Mouse (Mus musculus) frontal cortex, adult 2 months (tissue): ENCODE results near the gene Cacna1a. TPM values are rescaled to one million over a fixed set of nuclear protein-coding genes. Genes with fewer than 3 reads are reported as not detected.

Experiments used
- DNase-seq, 2 experiments: peaks; one replicate each; pipeline ENCODE4 v3.0.0; 2022; ENCODE audit warnings: low spot score in 1 of 2; ENCODE audit errors: extremely low spot score in 1 of 2
- polyA plus RNA-seq: library from polyadenylated mRNA; depleted of rRNA; stranded (reverse); fragments of >200 nt; gene quantifications from 2 replicates; pipeline ENCODE4 v1.2.3, GENCODE M21; 2012

The Cacna1a gene
- polyA plus RNA-seq, 1 experiment, result 131 TPM

DNA sequence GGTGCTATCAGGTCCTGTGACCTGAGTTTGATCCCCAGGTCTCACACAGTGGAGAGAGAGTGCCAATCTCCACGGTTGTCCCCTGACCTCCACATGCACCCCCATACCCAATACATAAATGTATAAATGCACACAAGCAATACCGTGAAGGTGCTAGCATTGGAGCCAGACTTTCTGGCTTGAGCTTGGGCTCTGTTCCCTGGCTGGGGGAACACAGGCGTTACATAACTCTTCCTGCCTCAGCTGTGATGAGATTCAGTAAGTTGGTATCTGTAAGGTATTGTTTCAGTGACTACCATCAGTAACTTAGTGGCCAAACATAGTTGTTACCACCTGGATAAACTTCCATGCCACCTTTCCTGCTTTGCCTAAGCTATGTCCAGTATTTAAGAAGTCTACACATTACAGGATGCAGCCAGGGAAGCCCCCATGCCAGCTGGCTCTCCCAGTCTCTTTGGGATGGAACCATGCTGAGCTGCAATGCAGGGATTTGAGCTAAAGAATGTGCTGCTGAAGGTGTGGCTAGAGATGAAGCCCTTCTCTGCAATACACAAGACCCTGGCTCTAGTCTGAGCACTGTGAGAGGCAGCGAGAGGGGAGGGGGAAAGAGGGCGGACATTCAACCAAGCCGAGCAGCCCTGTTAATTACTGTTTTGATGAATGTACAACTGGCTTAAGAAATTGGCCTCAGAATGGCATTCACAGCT lies 7.7 kb downstream of the Cacna1a start:
- DNase-seq, result no peak

DNA sequence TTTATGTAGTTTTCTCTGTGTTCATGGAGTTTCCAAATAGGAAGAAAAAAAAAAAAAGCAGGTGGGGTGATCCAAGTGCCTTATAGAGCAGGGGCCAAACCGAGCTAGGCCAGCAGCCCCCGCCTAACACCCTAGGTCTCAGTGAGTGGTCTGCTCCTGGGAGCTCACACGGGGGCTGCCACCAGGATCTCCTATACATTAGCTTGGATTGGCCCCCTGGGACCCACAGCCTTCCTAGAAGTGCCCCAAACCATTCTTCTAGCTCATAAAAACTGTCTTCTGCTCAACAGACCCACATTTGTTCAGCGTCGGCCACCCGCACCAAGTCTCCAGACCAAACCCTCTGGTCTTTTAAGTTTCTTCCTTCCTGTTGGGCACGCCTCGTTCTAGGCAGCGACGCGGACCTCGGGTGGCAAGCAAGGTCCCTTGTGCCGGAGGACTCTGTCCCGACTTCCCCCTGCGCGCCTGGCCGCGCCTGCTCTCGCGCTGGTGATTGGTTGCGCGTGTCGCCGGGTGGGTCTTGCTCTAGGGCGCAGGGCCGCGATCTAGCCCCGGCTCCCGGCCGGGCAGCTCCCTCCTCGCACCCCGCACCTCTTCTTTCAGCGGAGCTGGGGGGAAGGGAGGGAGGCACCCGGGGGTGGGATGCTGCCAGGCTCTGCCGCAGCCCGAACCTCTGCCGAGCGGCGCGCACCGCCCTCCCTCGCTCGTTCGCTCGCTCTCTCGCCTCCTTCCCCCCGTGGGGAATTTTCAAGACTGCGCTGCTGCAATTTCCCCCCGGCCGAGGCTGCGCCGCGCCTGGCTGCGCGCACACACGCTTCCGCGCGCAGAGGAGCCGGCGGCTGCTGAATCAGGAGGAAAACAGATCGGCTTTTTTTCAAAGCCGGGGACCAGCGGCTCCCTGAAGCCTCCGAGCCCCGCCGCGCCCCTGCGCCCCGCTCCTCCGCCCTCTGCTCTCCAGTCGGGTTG lies 25.9 kb downstream of the Cacna1a start:
- peak in 1 of 2 experiments; percentile 79 for DNase-seq

DNA sequence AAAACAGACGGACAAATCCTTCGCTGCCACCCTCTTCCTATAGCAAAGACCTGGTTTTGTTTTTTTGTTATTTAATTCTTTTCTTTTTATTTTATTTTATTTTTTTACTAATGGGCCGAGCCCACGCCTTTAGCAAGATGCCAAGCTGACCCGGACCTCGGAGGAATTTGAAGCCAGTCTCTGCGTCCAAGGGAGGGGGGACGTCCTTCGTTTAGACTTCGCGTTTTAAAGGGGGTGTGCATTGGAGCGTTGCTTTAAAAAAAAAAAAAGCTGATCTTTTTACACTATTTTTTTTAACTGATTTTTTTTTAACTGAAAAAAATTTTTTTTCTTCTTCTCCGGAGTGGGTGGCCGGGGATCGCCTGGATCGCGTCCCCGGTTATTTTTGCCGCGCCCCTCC lies 26.7 kb downstream of the Cacna1a start:
- DNase-seq, result no peak

DNA sequence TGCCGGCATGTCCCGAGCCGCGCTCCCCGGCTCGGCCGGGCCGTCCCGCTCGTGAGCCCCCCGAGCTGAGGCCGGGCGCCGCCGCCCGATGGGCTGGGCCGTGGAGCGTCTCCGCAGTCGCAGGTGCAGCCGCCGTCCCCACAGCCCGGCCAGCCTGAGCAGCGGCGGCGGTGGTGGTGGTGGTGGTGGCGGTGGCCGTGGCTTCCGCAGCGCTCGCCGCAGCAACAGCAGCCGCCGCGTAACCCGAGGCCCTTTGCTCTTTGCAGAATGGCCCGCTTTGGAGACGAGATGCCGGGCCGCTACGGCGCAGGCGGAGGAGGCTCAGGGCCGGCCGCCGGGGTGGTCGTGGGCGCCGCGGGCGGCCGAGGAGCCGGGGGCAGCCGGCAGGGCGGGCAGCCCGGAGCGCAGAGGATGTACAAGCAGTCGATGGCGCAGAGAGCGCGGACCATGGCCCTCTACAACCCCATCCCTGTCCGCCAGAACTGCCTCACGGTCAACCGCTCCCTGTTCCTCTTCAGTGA lies 27.2 kb downstream of the Cacna1a start:
- no peak for DNase-seq

DNA sequence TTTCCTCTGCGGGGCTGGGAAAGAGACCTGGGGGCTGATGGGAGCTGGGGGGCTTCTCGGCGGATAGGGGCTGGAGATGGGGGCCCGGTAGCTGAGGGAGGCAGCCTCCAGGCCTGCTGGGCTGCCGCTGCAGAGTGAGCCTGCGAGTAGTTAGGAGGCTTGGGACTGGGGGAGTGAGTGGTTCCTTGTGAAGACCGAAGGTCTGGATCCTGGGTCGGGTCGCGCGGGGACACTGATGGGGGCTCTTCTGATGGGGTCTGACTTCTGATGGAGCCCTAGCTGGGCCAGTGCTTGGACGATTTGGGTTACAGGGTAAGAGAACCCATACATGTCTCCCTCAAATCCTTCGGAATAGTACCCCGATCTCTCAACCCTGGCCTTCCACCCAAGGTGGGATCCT lies 27.8 kb downstream of the Cacna1a start:
- no peak for DNase-seq

DNA sequence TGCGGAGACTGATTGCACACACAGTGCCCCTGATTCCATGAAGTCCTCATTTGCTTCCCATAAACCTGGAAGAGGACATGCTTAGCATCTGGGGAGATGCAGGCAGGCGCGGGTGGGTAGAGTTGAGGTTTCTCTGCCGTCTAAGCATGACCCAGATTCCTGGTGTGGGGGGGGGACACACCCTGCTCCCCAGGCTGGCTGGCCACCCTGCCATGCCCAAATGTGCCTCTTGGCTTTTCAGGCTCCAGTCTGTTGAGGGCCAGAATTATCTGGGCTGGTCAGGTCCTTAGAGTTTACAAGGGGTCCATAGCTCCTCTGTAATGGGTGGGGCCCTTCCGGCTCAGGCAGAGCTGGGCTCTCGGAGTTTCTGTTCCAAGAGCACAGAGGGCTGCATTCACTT lies 28.7 kb downstream of the Cacna1a start:
- no peak for DNase-seq

DNA sequence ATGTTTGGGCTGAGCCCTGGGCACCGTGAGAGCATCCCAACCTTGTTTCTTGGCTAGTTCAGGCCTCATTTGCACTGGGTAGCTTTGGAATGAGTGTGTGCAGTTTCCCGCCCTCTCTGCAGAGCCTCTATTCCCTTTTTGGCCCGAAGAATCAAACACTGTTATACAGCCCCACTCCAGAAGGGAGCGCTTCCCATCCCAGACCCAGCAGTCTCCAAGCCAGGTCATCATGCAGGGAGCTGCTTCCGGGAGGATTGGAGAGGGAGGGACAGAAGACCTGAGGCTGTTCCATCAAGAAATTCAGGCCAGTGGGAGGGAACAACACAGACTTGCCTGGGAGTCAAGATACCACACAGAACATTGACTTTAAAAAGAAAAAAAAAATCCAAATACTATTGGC lies 29.6 kb downstream of the Cacna1a start:
- DNase-seq, result no peak

DNA sequence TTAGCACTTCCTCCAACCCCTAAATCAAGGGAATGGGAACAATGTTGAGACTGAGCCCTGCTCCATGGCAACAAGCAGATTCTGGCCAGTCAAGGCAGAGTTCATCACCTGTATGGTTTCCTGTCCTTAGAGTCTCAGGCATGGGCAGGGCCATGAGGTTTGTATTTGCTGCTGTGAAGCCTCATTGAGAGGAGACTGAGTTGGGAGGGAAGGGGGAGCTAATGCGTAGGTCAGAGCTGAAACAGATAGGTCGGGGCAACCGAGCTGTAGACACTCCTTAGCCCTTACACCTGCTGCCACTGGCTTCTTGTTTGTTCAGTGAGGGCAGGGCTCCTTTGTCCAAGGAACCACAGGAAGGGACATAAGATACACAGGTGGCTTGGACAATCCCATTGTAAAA lies 36.2 kb downstream of the Cacna1a start:
- DNase-seq, result no peak

DNA sequence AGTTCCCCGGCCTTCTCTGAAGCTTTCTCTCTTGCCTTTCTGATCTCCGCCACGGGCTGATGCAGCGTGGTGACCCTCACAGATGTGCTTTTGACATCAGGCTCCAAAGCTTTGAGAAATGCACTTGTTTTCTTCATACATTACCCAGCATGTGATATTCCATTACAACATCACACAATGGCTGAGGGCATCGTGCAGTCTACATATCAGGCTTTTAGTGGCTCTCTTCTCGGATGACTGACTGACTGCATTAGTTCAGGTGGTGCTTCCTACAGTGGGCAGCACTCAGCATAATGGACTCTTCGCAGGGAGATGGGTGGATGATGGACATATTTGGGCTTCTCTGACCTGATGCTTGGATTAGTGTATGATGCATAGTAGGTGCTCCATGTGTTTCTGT lies 37.8 kb downstream of the Cacna1a start:
- DNase-seq, result no peak

DNA sequence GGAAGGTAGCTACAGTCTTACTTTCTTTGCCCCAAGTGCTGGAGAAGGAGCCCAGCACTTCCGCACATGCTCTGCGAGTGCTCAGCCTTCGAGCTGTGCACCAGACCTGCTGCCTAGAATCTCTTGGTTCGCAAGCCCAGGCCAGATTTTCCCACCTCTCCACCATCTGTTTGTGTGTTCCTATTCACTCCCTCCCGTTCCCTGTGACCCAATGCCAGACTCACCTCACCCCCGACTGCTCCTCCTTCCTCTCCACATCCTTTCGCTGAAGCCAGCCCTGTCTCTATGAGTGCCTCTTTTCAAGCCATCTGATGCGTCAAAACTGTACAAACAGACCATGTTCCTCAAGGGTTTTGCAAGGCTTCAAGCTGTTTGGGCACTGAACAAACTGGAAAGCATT lies 38.3 kb downstream of the Cacna1a start:
- DNase-seq, result no peak

DNA sequence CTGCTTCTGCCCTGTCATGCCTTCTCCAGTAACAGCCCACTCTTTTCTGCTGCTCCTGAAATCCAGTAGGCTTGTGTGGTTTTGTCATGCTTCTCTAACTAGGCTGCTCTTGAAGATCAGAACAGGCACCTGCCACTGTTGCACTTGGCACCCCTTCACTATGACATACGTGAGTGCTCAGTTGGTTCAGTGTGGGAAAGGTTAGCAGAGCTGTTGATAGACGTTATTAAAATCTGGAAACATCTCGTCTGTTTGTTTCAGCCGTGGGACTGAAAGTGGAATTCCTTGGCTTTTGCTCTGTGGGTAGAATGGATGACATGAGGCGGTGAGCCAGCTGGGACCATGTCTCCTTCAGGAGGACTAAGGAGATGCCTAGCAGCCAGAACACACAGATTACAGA lies 39.8 kb downstream of the Cacna1a start:
- DNase-seq, result no peak

DNA sequence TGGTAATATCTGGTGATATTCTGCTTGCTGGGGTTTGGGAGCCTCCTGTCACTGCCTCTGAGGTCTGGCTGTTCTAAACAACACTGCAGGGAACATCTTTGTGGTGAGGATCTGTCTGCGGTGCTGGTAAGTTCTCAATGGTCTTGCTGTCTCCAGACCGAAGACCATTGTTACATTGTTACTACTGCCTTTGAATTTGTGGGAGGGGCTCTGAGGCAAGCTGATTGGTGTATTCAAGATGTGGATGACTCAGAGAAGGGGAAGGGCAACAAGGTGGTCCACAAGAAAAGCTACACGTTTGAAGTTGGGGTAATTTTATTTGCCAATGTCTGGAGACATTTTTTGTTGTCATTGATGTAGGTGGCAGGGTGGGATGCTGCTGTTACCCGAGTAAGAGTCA lies 40.8 kb downstream of the Cacna1a start:
- no peak for DNase-seq

DNA sequence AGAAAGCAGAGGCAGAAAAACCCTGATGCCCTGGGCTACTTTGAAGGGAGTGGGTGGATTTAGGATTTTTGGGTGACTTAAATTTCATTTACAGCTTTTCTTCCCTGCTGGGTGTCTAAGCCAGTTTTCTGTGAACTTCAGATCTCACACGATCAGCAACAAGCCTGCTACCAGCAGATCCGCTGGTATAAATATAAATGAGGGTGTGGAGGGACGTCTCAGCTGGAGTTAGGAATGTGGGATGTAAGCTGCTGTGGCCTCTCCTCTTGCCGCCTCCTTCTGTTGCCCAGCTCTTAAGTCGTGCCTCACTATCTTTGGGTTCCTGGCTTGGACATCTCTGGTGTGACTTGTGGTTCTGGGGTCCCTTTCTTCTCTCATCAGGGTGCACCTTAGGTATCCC lies 41.3 kb downstream of the Cacna1a start:
- DNase-seq, result peak; percentile 45 to 67

DNA sequence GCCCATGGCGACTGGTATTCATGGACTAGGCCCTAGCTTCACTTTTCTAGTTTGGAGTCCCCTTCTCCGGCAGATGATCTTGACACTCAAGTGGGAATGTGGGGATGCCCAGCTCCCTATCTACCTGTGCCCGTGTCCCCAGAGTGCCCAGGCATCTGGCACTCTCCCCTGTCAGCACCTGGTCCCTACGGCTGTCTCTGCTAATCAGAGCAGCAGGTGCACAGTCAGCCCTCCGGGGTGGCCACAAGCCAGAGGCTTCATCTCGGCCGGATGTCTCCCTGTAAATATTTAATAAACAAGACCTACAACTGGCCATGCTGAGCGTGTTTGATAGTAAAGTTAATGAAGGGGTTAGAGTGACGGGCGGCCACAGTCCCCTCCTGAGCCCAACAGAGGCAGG lies 47.1 kb downstream of the Cacna1a start:
- no peak for DNase-seq

DNA sequence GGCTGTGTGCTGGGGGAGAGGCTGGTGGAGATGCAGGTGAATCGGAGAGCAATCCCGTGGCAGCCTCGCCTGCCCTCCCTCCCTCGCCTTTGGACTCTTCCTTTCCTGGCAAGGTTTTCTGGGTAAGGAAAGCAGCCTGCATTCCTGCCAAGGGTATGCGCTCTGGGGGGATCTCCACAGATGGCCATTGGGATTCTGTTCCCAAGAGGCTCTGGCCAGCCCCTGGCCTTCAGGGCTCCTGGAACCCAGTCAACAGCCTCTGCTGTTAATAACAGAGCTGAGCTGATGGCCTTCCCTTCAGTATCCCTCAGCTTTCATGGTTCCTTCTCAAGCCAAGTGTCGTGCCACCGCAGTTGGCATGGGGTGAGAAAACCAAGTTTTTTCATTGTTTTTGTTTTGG lies 51.6 kb downstream of the Cacna1a start:
- no peak for DNase-seq

DNA sequence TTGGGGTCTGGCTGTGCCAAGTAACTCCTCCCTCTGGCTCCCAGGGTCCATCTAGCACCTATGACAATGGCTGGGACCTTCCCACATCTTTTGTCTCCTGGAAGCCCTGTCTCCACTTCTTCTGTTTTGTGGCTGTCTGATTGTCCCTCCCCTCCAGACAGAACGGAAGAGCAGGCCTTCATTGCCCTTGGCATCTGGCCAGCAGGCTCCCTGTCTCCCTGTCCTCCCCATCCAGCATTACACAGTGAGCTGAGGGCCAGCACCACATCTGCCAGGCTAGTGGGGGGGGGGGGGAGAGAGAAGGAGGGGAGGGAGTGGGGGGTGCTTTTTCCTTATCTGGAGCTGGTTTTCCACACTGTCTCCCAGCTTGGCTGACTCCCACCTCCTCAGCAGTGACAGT lies 53.8 kb downstream of the Cacna1a start:
- DNase-seq, result no peak

DNA sequence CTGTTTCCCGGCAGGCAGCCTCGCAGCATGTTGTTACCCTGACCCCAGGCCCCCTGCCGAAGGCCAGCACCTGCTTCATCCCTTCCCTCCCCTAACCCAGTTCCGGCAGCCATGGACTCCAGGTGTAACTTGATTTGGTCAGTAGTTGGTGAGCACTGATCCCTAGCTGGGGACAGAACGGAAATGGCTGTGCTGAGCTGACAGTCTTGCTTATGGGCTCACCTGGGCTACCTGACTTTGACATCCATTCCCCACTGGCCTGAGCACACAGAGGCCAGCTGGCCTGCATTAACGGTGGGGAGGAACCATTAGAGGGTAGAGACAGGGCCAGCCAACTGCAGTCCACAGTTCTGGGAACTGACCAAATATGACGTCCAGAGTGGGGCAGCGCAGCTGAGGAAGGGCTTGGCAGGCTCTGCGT lies 58.3 kb downstream of the Cacna1a start:
- no peak for DNase-seq

DNA sequence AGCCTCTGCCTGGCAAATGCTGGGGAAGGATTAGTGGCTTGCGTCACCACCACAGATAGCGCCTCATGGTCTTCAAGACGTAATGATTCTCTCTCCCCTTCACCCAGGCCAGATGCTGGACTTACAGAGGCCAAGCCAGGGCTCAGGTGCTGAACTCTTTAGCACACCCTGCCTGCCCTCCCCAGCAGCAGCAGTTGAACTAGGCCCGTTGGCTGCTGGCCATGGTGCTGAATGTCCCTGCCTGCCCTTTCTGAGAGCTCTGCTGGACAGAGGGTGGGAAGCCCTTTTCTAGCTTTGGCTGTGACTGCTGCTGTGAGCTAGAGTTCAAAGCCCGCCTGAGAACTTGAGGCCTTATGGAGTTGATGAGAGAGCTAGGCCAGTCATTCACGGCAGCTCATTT lies 66.3 kb downstream of the Cacna1a start:
- DNase-seq, result no peak

DNA sequence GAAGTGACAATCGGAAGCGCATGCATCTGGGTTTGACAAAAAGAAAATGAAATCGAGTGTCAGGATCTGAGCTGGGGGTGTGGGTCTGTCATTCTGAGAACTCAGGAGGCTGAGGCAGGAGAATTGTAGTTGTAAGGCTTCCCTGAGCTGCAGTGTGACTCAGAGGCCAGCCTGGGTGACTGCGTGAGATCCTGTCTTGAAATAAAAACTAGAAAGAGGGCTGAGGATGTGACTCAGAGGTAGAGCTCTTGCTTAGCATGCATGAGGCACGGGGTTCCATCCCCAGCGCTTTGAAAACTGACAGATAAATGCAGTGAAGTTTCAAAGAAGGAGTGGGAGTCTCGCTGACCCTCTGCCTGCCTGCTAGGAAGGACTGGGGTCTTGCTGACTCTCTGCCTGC lies 70.6 kb downstream of the Cacna1a start:
- DNase-seq, result peak in 1 of 2 experiments; percentile 64

DNA sequence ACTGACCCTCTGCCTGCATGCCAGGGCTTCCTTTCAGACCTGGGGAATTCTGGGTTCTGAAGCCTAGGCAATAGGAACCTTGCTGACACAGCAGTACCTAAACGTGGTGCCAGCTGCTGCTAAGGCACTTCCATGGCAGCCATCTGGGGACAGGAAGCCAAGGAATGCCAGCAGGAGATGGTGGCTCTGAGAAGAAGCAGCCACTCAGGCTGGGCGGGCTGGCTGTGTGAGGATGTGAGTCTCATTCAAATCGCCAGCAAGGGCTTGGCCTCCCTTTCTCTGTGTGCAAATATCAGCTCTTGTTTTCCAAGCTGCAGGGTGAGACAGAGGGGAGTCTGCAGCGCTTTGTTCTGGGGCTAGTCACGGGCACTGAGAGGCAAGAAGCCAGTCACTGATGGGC lies 71.0 kb downstream of the Cacna1a start:
- peak; percentile 26 to 66 for DNase-seq

DNA sequence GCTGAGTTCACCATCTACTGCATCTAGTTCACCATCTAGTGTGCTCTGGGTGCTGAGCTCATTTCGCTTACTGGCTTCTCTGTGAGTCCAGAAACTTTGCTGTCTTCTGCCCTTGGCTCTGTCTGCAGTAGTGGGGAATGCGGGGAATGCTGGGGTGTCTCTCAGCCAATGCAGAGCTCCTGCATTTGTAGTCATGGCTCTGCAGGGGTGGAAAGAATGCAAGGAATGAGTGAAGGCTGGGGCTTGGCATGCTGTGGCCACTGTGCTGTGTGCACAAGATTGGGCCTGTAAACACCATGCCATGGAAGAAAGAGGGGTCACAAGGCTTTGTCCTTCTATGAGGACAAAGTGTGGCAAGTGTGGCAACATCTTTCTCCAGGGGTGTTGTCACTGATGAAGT lies 72.5 kb downstream of the Cacna1a start:
- DNase-seq, result no peak

DNA sequence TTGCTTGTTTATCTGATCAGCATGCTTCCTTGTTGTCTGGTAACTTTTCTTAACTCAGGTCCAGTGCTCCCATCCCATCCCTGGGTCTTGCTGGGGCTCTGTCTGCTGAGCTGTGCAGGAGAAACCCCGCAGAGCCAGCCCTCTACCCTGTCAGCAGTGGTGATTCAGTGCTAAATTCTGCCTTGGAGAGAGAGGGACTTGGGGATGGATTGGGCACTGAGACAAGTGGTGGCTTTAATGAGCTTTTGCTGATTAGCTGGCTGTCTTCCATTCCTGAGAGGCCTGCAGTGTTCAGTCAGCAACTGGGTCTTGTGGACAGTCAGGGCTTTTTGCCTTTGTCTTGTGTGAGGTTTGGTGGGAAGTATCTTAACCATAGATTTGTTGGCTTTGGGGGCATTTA lies 78.7 kb downstream of the Cacna1a start:
- peak in 1 of 2 experiments; percentile 49 for DNase-seq
